Mouse (Mus musculus) forebrain, embryonic 12.5 days (tissue): ENCODE results near the gene AI597479. TPM values are rescaled to one million over a fixed set of nuclear protein-coding genes. Genes with fewer than 3 reads are reported as not detected.

Source experiments
- polyA plus RNA-seq: library from polyadenylated mRNA; unstranded; fragments of >200 nt; fragmentation: Nextera tagmentation; extraction: Ambion mirVana; gene quantifications from 2 replicates; pipeline ENCODE4 v1.2.1, GENCODE M21; 2016

The AI597479 gene
- polyA plus RNA-seq, 1 experiment from 2014 or later = 42.9 TPM

Other genes with a start within 250 kb of the AI597479 start
- gene Mrps9, start 247.5 kb upstream of the AI597479 start, polyA plus RNA-seq = 46.3 and 50.4 TPM in 2 replicates
- gene Gpr45, start 145.8 kb upstream of the AI597479 start, polyA plus RNA-seq = 21.0 and 22.7 TPM in 2 replicates
- gene Tgfbrap1, start 73 bp upstream of the AI597479 start, polyA plus RNA-seq = 15.5 and 17.1 TPM in 2 replicates
- gene Fhl2, start 98.3 kb downstream of the AI597479 start, polyA plus RNA-seq = 4.3 and 4.5 TPM in 2 replicates